Mouse (Mus musculus) stomach, embryonic 14.5 days (tissue): ENCODE data around the gene Rnf151. TPM values are rescaled to one million over a fixed set of nuclear protein-coding genes. Genes with fewer than 3 reads are reported as not detected.
"Not testable (repeated sequence)": the region's sequence is repeated elsewhere in the genome, so short reads cannot be mapped to it uniquely, and the experiment has no call there.

Source experiments
- ATAC-seq: fragments of 200-750 bp; cut with Nextera tagmentation; 2 replicates; pipeline ENCODE4 v1.8.0; 2017; ENCODE audit warnings: low read depth, moderate TSS enrichment; ENCODE audit not compliant: insufficient number of reproducible peaks, insufficient read depth, low FRiP score
- H3K27ac ChIP-seq: fragments of 300-500 bp; sonication (generic); 2 replicates; pipeline ENCODE4 v1.5.1; 2014; ENCODE audit warnings: mild to moderate bottlenecking, low read length, moderate library complexity, mixed read lengths
- H3K27me3 ChIP-seq: fragments of 300-500 bp; sonication (generic); 2 replicates; pipeline ENCODE4 v1.6.1; 2014; ENCODE audit warnings: low read length, control low read depth, mixed read lengths; ENCODE audit not compliant: control insufficient read depth, insufficient read depth
- H3K36me3 ChIP-seq: fragments of 300-500 bp; sonication (generic); 2 replicates; pipeline ENCODE4 v1.6.1; 2014; ENCODE audit warnings: mild to moderate bottlenecking, control low read depth, low read length, moderate library complexity, mixed read lengths; ENCODE audit not compliant: control insufficient read depth, insufficient read depth
- H3K4me1 ChIP-seq: fragments of 300-500 bp; sonication (generic); 2 replicates; pipeline ENCODE4 v1.6.1; 2014; ENCODE audit warnings: low read length, control low read depth, mixed read lengths; ENCODE audit not compliant: control insufficient read depth, insufficient read depth
- H3K4me2 ChIP-seq: fragments of 300-500 bp; sonication (generic); replicated peaks from 2 replicates; pipeline ENCODE4 v1.6.1; 2014; ENCODE audit warnings: low read depth, low read length, control low read depth
- H3K4me3 ChIP-seq: fragments of 300-500 bp; sonication (generic); 2 replicates; pipeline ENCODE4 v1.5.1; 2014; ENCODE audit warnings: low read depth, low read length, control low read depth
- H3K9ac ChIP-seq: fragments of 300-500 bp; sonication (generic); replicated peaks from 2 replicates; pipeline ENCODE4 v1.6.1; 2014; ENCODE audit warnings: low read depth, mild to moderate bottlenecking, control low read depth, low read length, moderate library complexity, mixed read lengths
- H3K9me3 ChIP-seq: fragments of 300-500 bp; sonication (generic); 2 replicates; pipeline ENCODE4 v1.6.1; 2016; ENCODE audit warnings: low read depth, low read length, control low read depth; ENCODE audit not compliant: control insufficient read depth
- WGBS: fragments of 180-500 bp; shearing (Covaris S2); extraction: QIAGEN DNeasy Blood & Tissue Kit; methylation state at CpG from one replicate; pipeline ENCODE4 v1.1.7; 2014; 5-methylcytosine and 5-hydroxymethylcytosine counted together
- polyA plus RNA-seq: library from polyadenylated mRNA; unstranded; fragments of >200 nt; fragmentation: Nextera tagmentation; extraction: Ambion mirVana; gene quantifications from 2 replicates; pipeline ENCODE4 v1.2.1, GENCODE M21; 2014

The Rnf151 gene
- polyA plus RNA-seq, 1 experiment from 2014 or later, result not detected

DNA sequence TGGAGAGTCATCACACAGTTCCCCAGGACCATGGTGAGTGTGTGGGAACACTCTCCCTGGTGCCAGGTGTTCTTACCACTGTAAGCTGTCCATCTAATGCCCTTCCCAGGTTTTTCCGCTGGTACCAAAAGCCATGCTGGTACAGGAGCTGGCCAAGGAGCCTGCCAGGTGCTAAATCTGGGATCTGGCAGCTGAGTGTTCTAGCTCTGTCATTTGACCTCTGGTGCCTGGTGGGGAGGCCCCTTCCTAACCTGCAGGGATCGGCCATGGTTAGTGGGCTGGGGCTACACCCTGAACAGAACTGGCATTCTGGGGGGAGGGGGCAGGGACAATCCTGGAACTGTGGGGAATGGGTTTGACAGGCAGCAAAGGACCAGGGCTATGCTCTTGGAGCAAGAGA lies 9.8 kb upstream of the Rnf151 start, which contains the start of gene Rpl3l:
Rpl3l (plus strand) TSS at position 203 of the 400 bp plus-strand sequence.
- H3K27me3 ChIP-seq, result no peaks in the 10 kb centered on the region
- 67% methylated on average over 2 of the region's 2 CpGs for WGBS
- no peak for ATAC-seq
- H3K9ac ChIP-seq, result no peak within 1 kb of the TSS
- no peak within 1 kb of the TSS for H3K4me2 ChIP-seq
- H3K9me3 ChIP-seq, result no peaks in the 10 kb centered on the region
- no peak within 1 kb of the TSS for H3K27ac ChIP-seq
- no peaks in the 10 kb centered on the region for H3K36me3 ChIP-seq
- peaks cover 6% of the 10 kb centered on the region; the same call in 1 of the 2 replicates for H3K4me1 ChIP-seq
- H3K4me3 ChIP-seq, result no peak within 1 kb of the TSS

DNA sequence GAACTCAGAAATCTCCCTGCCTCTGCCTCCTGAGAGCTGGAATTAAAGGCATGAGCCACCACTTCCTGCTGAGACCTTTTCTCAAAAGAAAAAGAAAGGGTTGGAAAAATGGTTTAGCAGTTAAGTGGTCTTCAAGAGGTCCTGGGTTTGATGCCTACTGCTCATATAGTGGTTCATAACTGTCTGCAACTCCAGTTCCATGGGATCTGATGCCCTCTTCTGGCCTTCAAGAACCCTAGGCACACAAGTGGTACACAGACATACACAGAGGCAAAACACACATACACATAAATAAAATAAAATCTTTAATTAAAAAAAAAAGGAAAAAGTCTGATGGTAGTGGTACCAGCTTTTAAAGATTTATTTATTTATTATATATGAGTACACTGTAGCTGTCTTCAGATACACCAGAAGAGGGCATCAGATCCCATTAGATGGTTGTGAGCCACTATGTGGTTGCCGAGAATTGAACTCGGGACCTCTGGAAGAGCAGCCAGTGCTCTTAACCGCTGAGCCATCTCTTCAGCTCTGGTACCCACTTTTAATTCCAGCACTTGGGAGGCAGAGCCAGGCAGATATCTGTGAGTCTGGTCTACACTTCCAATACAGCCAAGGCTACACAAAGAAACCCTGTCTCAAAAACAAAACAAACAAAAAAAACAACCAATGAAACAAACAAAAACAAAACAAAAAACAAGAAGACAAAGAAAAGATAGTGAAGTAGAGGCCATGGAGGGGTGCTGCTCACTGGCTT lies 8.0 kb upstream of the Rnf151 start:
- Histone ChIP-seq H3K4me1 (peaks cover 17% of the 10 kb centered on the region; the same call in 1 of the 2 replicates), H3K4me3 (no peak overlapping the region), H3K27ac (no peak overlapping the region), H3K4me2 (no peak overlapping the region), H3K9ac (no peak overlapping the region), H3K36me3 (peaks cover 13% of the 10 kb centered on the region), H3K9me3 (no peaks in the 10 kb centered on the region), H3K27me3 (no peaks in the 10 kb centered on the region)
- no peak for ATAC-seq
- WGBS, result 63% methylated on average over 3 of the region's 3 CpGs

DNA sequence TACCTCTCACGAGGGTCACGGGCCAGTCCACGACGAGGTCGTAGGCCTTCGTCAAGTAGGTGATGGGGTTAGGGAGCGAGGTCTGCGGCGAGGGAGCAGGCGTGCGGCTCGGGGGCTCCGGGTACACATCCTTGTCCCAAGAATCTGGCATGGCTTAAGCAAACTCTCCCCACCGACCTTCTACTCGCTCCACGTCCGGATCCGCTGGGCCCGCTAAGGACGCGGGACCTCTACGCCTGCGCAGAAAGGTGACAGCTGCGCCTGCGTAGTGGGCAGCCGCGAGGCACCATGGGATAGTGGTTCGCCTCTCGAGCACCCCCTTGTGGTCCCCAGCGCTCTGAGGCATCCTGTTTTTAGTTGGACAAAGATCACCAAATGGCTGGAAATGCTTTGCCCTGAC lies 6.3 kb upstream of the Rnf151 start, which contains the start of gene Ndufb10:
Ndufb10 (minus strand) TSS at position 295 of the 400 bp plus-strand sequence.
- peak within 1 kb of the TSS; percentile 71 for H3K4me3 ChIP-seq
- ATAC-seq, result peak; percentile 75
- no peaks in the 10 kb centered on the region for H3K27me3 ChIP-seq
- H3K4me1 ChIP-seq, result peaks cover 17% of the 10 kb centered on the region; the same call in 1 of the 2 replicates
- under 1% methylated on average over 30 of the region's 30 CpGs for WGBS
- H3K9me3 ChIP-seq, result no peaks in the 10 kb centered on the region
- H3K27ac ChIP-seq, result peak within 1 kb of the TSS; percentile 70; the same call in 1 of the 2 replicates
- peaks cover 13% of the 10 kb centered on the region for H3K36me3 ChIP-seq
- H3K9ac ChIP-seq, result peak within 1 kb of the TSS; percentile 65
- peak within 1 kb of the TSS; percentile 47 for H3K4me2 ChIP-seq

DNA sequence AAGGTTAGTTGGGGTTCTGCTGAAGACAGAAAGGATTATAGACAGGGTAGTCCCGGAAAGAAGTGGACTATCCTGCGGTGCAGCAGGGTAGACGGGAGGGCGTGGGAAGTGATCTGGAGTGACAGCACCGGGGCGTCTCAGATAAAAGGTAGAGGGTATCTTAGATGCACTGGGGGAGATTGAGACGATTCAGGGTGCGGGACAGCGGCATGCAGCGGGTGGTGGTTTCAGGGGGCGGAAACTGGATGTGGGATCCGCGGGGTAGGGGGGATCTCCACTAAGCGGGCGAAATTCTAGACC lies 6.0 kb upstream of the Rnf151 start:
- H3K9ac ChIP-seq, result peak overlapping the region; percentile 65
- under 1% methylated on average over 15 of the region's 15 CpGs for WGBS
- peak; percentile 3; the same call in 1 of the 2 replicates for ATAC-seq

DNA sequence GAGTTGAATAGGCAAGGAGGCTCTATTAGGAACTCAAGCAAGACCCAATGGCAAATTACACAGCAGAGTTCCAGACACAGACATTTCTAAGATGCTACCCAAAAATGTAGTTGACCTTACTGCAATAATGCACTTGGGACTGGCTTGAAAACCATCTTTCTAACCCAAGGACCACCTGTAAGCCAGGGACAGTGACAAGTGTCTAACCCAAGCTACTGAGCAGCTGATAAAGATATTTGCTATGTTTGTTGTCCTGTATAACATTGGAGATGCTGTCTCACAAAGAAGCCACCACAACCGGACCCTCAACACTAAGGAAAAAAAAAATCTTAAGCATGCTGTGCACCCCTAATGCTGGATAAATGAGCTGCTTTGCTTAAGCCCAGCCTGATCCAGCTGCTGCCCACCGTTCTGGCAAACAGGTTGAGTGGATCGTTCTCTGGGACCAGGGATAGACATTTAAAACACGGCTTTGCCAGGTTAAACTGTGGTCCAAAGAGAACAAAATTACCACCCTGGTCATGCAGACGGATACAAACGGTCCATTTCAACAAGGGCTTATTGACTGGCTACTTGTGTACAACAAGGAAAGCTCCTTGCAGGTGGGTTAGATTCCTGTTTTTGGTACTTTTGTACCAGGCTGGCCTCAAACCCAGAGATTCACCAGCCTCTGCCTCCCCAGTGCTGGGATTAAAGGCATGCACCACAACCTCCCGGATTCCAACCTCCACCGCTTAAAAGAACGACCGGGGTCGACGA lies 5.4 kb upstream of the Rnf151 start:
- H3K36me3 ChIP-seq, result peaks cover 13% of the 10 kb centered on the region
- peak overlapping the region; percentile 70; the same call in 1 of the 2 replicates for H3K27ac ChIP-seq
- no peaks in the 10 kb centered on the region for H3K27me3 ChIP-seq
- H3K9me3 ChIP-seq, result no peaks in the 10 kb centered on the region
- H3K4me2 ChIP-seq, result peak overlapping the region; percentile 47
- 3% methylated on average over 12 of the region's 12 CpGs for WGBS
- peaks cover 17% of the 10 kb centered on the region; the same call in 1 of the 2 replicates for H3K4me1 ChIP-seq
- peak overlapping the region; percentile 65 for H3K9ac ChIP-seq
- H3K4me3 ChIP-seq, result peak overlapping the region; percentile 71
- no peak for ATAC-seq

More for the DNA sequence above, 6.0 kb upstream of the Rnf151 start:
- Histone ChIP-seq H3K4me3 (peak overlapping the region; percentile 71), H3K36me3 (peaks cover 13% of the 10 kb centered on the region), H3K9me3 (no peaks in the 10 kb centered on the region), H3K27me3 (no peaks in the 10 kb centered on the region), H3K27ac (peak overlapping the region; percentile 70; the same call in 1 of the 2 replicates), H3K4me1 (peaks cover 17% of the 10 kb centered on the region; the same call in 1 of the 2 replicates), H3K4me2 (peak overlapping the region; percentile 47)

DNA sequence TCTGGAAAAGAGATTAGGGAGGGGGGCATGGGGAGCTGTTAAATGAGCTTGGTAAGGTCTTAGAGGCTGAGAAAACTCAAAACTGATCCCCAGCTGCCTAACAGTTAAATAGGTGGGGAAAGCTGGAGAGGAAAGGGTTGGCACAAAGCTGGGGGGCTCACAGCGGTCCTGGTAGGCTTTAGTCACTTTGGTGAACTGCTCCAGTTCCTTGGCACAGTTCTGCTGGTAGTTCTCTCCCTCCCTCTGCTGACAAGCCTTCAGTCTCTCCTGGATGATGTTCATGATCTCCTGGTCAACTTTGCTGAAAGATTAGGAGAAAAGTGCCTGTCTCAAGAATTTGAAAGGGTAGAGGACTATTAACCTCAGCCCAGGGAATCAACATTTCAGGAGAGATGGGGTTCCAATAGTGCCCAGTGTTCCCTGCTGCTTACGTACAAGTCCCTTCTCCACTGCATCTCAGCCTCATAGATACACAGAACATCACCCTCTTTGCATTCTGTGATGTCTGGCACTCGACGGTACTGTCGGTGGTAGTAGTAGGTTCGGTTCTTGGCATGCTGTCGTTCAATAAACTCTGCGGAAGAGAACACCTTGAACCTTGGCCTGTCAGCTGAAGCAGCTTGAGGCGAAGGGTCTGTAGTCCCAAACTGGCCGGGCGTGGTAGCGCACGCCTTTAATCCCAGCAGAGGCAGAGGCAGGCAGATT lies 4.5 kb upstream of the Rnf151 start:
- Histone ChIP-seq H3K36me3 (peaks cover 13% of the 10 kb centered on the region), H3K4me2 (peak overlapping the region; percentile 84; the same call in 1 of the 2 replicates), H3K4me3 (peak overlapping the region; percentile 78; the same call in 1 of the 2 replicates), H3K27ac (no peak overlapping the region), H3K27me3 (no peaks in the 10 kb centered on the region), H3K9me3 (no peaks in the 10 kb centered on the region), H3K4me1 (peaks cover 17% of the 10 kb centered on the region; the same call in 1 of the 2 replicates), H3K9ac (no peak overlapping the region)
- WGBS, result 38% methylated on average over 13 of the region's 13 CpGs
- no peak for ATAC-seq

DNA sequence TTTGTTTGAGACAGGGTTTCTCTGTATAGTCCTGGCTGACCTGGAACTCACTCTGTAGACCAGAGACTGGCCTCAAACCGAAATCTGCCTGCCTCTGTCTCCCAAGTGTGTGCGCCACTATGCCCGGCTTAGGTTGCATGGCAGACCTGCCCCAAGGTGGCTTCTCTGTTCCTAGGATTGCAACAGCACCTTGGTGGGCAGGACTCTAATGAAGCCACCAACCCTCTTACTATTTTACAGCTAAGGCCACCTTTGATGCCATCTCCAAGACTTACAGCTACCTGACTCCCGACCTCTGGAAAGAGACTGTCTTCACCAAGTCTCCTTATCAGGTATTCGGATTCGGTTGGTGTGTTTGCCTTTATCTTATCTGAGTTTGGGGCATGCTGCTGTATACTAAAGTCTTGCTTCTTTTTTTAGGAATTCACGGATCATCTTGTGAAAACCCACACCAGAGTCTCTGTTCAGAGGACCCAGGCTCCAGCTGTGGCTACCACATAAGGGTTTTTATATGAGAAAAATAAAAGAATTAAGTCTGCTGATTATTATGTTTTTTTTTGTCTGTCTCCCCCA lies 3.6 kb upstream of the Rnf151 start:
- peaks cover 17% of the 10 kb centered on the region; the same call in 1 of the 2 replicates for H3K4me1 ChIP-seq
- H3K27ac ChIP-seq, H3K9me3 ChIP-seq, ATAC-seq, H3K27me3 ChIP-seq: not testable (repeated sequence)
- H3K36me3 ChIP-seq, result peaks cover 13% of the 10 kb centered on the region
- 52% methylated on average over 7 of the region's 7 CpGs for WGBS
- peak overlapping the region; percentile 84 for H3K4me2 ChIP-seq
- H3K9ac ChIP-seq, result peak overlapping the region; percentile 82; the same call in 1 of the 2 replicates
- peak overlapping the region; percentile 78 for H3K4me3 ChIP-seq
